Mouse (Mus musculus) ovary, postnatal 36 days (tissue): ENCODE measurements around the gene Adgrb3.
A peak's percentile ranks its signal among the peaks of the same experiment; 100 is the strongest.

Experiments
- DNase-seq: peaks from one replicate; pipeline ENCODE4 v3.0.0; 2022; ENCODE audit warnings: low spot score, mixed read lengths

Gene Adgrb3

DNA sequence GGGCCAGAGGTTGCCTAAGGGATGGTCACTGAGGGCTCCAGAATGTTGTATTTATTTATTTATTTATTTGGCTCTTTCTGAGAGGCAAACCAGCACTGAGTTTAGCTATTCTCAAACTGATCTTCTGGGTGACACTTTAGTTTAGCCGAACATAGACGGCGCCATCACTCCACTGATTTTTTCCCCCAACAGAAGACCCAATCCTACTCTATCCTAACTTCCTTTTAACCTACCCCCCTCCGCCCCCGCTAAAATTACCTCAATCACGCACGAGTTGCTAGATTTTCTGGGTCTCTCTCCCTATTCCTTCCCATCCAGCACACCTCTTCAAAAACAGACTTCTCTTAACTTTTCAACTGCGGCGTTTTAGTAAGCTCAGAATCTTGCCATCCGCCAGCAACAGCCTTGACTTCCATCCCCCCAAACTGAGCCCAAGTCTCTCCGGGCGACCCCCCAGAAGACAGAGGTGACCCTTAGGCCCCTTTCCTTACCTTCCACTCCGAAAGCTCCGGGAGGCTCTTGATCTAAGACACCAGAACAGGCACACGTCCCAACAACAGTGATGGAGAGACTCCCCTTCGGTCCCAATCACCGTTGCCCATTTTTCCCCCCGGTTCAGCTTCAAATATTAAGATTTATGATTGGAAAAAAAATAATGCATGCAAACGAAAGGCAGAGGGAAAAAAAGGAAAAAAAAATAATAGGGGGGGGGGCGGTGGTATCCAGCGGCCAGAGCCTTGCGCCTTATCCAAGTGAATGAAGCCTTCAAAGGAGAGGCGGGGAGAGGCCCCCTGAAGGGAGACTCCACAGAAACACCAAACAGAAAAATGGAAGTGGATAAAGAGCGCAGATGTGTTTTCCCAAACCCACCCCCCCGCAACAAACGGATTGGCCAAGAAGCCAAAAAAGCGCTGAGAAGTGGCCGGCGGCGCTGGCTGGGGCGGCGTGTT is at the start of gene Adgrb3:
Gene Adgrb3, minus strand, starts transcription at position 737 of the 950 bp plus-strand sequence.
- DNase-seq, result no peak

- no peak for DNase-seq
Measured at GRCm38 (mm10) chr1:25877526-25877925, 48.0 kb upstream of the Adgrb3 start.

DNA sequence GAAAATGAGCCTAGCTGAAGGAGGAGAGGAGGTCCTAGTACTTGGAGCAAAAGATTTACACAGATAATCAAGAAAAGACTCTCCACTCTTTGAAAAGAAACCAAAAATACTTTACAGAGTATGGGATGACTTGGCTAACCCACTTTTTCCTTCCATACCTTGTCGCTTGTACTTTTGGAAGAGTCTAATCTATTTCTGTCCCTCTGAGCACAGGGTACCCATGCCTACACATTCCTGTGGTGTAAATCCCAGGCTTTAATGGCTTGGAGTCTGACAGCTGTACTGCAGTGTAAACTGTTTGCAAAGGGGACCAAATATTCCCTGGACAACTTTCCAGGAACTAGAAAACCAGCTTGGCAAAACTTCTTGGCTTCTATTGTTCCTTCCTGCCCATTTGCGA is 28.0 kb upstream of the Adgrb3 start:
- no peak for DNase-seq

GRCm38 (mm10) chr1:25854451-25854978 is 25.0 kb upstream of the Adgrb3 start:
- no peak for DNase-seq

DNA sequence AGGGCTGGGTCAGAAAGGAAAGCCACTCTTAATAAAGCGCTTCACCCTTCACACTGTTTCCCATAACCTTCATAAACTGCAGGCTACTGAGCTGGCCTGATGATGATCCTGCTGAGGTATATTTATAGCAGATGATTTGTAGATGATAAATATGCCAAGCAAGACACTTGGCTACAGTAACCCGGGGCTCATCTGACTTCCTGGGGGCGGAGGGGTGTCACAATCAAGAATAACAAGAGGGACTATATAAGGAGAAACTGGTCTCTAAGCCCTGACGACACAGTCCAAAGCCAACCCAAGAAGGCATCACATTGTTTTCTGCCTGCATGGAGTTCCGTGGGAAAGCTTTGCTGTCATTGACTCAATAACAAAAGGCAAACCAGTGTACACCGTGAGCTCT is 2.8 kb upstream of the Adgrb3 start:
- DNase-seq, result no peak

DNA sequence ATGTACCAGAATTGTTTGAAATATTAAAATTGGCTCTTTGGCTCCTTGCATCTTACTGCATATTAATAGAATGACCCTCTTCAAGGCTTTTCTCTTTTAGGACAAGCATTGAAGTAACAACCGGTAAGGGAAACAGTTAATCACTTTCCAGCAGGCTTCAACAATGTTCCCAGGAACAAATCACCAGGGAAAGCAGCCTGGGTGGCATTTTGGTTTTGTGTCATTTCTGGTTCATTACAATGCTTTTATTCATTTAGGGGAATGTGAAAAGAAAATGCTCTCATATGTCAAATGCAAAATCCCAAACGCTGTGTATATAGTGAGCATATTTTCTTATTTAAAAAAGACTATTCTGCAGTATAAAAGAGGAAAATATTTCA is 2.0 kb upstream of the Adgrb3 start:
- no peak for DNase-seq

DNA sequence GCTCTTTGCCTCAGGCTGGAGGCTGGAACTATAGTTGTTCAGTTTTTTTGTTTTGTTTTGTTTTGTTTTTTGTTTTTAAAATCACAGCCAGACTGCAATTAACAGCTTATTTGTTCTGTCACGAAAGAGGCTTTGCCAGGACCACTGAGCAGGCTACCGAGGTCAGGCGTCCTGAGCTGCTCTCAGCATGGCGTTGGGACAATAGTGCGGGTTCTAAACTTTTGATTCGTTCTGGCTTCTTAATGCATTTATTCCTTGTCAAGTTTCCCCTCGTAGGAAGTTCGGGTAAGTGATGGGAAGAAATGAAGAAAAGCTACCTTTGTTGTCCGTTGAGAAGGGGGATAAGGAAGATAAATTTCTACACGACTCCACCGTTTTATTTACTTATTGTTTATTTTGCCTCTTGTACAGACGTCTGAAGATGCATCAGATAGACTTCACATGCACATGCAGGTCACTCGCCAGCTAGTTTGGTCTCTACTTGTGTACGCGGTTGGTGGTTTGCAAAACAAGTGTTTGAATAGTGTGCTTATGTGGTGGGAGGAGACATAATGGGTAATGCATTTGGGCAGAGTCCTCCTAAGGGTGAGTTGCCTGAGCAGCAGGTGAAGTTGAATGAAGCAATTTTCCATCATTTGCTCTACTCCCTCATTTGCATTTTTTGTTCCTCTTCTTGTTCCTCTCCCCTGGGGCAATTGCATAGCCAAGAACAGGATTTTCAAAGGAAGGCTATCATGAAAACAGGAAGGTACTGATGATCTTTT is 1.4 kb upstream of the Adgrb3 start:
- no peak for DNase-seq

DNA sequence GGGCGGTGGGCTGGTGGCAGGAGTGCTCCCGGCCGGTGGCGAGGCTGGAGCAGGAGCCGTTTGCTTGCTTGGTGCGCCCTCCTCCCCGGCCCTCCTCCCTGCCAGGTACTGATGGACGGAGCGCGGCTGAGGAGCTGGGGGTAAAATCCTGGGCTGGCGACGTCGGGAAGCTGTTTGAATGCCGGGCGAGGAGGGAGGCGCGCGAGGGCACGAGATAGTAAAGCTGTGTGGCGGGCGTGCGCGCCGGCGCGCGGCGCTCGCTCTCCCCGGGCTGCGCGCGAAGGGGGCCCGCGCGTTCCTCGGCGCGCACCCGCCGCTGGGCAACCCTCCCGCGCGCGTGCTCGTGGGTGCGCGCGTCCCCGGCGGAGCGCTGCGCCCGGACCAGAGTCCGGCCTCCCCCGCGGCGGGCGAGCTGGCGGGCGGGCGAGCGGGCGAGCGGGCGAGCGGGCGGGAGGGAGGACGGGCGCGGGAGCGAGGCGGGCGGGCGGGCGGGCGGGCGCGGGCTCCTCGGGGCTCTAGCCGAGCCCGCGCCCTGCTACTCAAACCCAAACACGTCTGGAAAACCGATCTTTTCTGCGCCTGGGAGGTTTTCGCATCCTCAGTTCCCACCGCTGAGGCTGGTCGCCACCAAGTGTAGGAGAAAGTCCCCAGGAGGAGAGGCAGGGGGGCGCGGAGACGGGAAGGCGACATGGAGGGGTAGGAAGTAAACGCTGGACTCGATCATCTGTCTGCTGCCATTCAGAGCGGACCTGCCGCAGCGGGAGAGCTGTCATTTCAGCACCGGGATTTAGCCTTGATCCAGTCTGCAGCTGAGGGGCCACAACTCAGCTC is 629 bp upstream of the Adgrb3 start:
- DNase-seq, result peak; percentile 36

DNA sequence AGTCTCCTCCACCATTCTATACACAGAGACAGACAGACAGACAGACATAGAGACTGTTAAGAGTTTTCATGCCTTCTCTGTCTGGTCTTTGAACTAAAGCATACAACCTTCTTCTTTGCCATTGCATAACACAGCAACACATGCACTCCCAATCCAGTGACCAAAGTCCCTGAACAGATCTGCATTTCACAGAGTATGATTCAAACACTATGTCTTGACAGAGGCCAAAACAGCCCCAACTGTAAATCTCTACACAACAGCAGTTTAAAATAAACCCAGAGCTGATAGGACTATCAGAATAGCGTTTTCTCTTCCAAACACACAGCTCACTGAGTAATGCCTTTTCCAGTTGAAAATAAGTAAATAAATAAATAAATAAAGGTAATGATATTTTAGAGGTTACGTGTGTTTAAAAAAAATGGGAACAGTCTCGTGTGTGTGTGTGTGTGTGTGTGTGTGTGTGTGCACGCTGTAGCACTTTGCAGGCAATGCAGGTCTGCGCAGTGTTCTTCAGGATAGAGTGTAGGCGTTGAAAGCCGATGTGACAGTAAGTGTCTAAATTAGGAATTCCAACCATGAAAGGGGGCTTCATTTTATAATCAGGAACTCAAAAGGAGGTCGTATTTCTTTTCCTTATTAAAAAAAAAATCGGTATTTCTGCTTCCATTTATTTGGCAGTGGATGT is 1.3 kb downstream of the Adgrb3 start:
- no peak for DNase-seq

GRCm38 (mm10) chr1:25827436-25827835 is 2.1 kb downstream of the Adgrb3 start:
- no peak for DNase-seq

- DNase-seq, result no peak
Measured at GRCm38 (mm10) chr1:25826771-25827170, 2.7 kb downstream of the Adgrb3 start.

GRCm38 (mm10) chr1:25824626-25825025 is 4.9 kb downstream of the Adgrb3 start:
- DNase-seq, result no peak

DNA sequence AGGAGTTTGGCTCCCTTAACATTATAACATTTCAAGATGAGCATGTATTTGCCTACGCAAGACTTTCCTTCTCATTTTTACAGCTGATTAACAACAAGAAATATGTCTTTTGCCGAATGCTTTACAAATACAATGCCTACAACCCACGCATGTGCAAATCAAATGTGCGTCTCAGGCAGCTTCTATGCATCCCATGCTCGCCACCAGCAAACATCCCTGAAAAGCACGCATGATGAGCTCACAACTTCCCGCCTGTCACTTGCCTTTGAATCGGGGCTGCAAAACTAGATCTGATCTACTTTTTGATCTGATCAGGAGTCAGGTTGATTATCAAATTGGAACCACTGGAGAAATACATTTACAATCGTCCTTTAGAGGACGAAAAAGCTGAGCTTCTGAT is 5.5 kb downstream of the Adgrb3 start:
- DNase-seq, result no peak

DNA sequence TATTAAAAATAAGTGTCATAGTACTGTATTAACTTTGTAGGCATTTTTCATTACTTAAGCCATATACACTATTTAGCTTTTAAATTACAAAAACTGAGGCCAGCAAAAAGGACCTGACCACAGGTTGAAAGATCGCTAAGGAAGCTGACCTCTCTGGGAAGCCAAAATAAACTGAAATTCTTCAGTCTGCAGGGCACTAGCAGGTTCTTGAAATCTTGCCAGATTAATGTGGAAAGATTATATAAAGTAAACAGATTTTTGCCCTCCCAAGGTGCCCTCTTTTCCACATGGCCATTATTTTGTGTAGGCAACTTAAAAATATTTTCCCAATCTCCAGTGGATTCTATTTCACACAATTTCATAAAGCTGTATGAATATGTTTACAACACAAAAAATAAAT is 14.0 kb downstream of the Adgrb3 start:
- DNase-seq, result no peak

- no peak for DNase-seq
Measured at GRCm38 (mm10) chr1:25778784-25779183, 50.7 kb downstream of the Adgrb3 start.

- DNase-seq, result no peak
Measured at GRCm38 (mm10) chr1:25777459-25777858, 52.0 kb downstream of the Adgrb3 start.

GRCm38 (mm10) chr1:25775440-25776130 is 53.9 kb downstream of the Adgrb3 start:
- DNase-seq, result no peak

GRCm38 (mm10) chr1:25768958-25769357 is 60.5 kb downstream of the Adgrb3 start:
- DNase-seq, result no peak

DNA sequence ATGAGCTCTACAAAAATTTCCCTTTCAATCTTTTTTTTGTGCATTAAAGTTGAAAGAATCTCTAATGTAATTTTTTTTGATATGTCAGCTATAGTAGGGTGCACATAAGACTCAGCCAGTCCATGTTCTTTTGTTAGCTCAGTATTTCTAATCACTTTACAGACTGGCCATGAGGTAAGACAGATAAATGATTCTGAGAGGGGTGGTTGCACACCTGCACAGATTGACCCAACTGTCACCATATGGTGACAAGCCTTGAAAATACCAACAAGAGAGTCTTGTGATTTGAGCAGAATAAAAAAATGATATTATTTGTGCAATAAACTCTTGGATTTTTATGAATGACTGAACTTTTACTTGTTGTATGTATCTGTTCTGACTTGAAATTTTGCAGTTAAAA is 74.2 kb downstream of the Adgrb3 start:
- no peak for DNase-seq

GRCm38 (mm10) chr1:25754528-25754927 is 75.0 kb downstream of the Adgrb3 start:
- no peak for DNase-seq

DNA sequence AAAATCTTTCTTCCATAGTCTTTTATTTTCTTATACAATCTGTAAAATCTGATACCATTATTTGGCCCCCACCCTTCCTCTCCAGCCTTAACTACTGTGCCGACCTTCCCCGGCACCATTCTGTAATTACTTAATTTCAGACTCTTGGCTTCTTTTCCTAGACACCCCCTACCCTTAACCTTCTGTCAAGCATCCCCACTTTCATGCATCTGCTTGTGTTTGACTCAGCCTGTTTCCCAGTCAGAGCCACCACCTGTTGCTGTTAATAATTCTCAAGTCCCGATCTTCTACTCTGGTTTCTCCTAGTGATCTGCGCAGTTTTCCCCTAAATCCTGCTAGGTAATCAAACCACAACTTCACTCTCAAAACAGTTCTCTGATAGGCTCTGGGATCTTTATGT is 83.9 kb downstream of the Adgrb3 start:
- DNase-seq, result no peak
